Mouse (Mus musculus) layer of hippocampus, adult 11-12 months (tissue): Measurements from ENCODE around the gene Nono.

Experiments used
- DNase-seq: peaks from one replicate; pipeline ENCODE4 v3.0.0; 2022; ENCODE audit warnings: low spot score

Nono gene

DNA sequence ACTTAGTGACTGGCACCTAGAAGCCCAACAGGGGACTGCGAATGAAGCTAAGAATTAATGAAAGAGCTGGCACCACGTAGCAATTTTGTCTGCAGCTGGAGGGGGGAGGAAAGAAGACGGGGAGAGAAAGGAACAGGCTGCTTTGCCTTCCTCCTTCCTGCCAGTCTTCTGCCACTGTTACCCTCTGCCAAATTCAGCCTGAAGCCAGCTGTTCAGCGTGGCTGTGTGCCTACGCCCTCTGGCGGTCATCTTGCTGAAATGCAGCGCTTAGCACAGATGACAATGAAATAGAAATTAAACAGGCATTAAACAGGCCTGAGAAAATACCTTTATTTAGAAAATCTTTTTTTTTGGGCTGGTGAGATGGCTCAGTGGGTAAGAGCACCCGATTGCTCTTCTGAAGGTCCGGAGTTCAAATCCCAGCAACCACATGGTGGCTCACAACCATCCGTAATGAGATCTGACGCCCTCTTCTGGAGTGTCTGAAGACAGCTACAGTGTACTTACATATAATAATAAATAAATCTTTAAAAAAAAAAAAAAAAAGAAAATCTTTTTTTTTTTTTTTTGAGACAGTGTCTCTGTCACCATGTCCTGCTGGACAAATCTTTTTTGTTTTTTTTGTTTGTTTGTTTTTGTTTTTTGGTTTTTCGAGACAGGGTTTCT is 57.5 kb downstream of the Nono start:
- DNase-seq, result peak; percentile 58
